Mouse (Mus musculus): ENCODE data around the gene Ccar1.
"Not testable (repeated sequence)": the region's sequence is repeated elsewhere in the genome, so short reads cannot be mapped to it uniquely, and the experiment has no call there.

Gene Ccar1

GRCm38 (mm10) chr10:62792177-62793090 lies at the start of gene Ccar1:
Gene Ccar1 (minus strand): TSS chr10:62792286.
- DNase-seq (ENCODE audit: low spot score): peak; percentile 98

GRCm38 (mm10) chr10:62840687-62841086 lies 48.6 kb upstream of the Ccar1 start:
- DNase-seq (ENCODE audit: low spot score): no peak

- no peak for DNase-seq (ENCODE audit: low spot score)
These were observed 45.9 kb upstream of the Ccar1 start for GRCm38 (mm10) chr10:62837987-62838386.

GRCm38 (mm10) chr10:62832783-62833182 lies 40.7 kb upstream of the Ccar1 start:
- no peak for DNase-seq (ENCODE audit: low spot score)

- DNase-seq (ENCODE audit: low spot score): no peak
These were observed 39.5 kb upstream of the Ccar1 start for GRCm38 (mm10) chr10:62831546-62831945.

GRCm38 (mm10) chr10:62824474-62824873 lies 32.4 kb upstream of the Ccar1 start:
- no peak for DNase-seq (ENCODE audit: low spot score)

GRCm38 (mm10) chr10:62823431-62823830 lies 31.3 kb upstream of the Ccar1 start:
- no peak for DNase-seq (ENCODE audit: low spot score)

- DNase-seq (ENCODE audit: low spot score): no peak
These were observed 17.9 kb upstream of the Ccar1 start for GRCm38 (mm10) chr10:62810010-62810409.

GRCm38 (mm10) chr10:62808766-62809165 lies 16.7 kb upstream of the Ccar1 start:
- no peak for DNase-seq (ENCODE audit: low spot score)

- no peak for DNase-seq (ENCODE audit: low spot score)
These were observed 16.2 kb upstream of the Ccar1 start for GRCm38 (mm10) chr10:62808316-62808715.

GRCm38 (mm10) chr10:62804106-62804505 lies 12.0 kb upstream of the Ccar1 start:
- DNase-seq (ENCODE audit: low spot score): no peak

GRCm38 (mm10) chr10:62803296-62803695 lies 11.2 kb upstream of the Ccar1 start:
- no peak for DNase-seq (ENCODE audit: low spot score)

GRCm38 (mm10) chr10:62794221-62794620 lies 2.1 kb upstream of the Ccar1 start:
- no peak for DNase-seq (ENCODE audit: low spot score)

- no peak for DNase-seq (ENCODE audit: low spot score)
These were observed 986 bp upstream of the Ccar1 start for GRCm38 (mm10) chr10:62793091-62793453.

GRCm38 (mm10) chr10:62791251-62792176 lies 572 bp downstream of the Ccar1 start:
- no peak for DNase-seq (ENCODE audit: low spot score)

- not testable (repeated sequence) for DNase-seq (ENCODE audit: low spot score)
These were observed 10.3 kb downstream of the Ccar1 start for GRCm38 (mm10) chr10:62781776-62782175.

- DNase-seq (ENCODE audit: low spot score): no peak
These were observed 41.3 kb downstream of the Ccar1 start for GRCm38 (mm10) chr10:62750781-62751180.

GRCm38 (mm10) chr10:62739961-62740737 lies 51.9 kb downstream of the Ccar1 start:
- DNase-seq (ENCODE audit: low spot score): no peak

- DNase-seq (ENCODE audit: low spot score): no peak
These were observed 55.0 kb downstream of the Ccar1 start for GRCm38 (mm10) chr10:62736965-62737688.

GRCm38 (mm10) chr10:62730826-62731225 lies 61.3 kb downstream of the Ccar1 start:
- DNase-seq (ENCODE audit: low spot score): no peak

Data from testis, postnatal 14 days (tissue).